Mouse (Mus musculus): ENCODE measurements around the gene Tmem234. TPM values are rescaled to one million over a fixed set of nuclear protein-coding genes. Genes with fewer than 3 reads are reported as not detected.

Gene Tmem234
- polyA plus RNA-seq, 1 experiment from 2014 or later, result 164 TPM

GRCm38 (mm10) chr4:129563718-129564117 lies 36.8 kb upstream of the Tmem234 start:
- Histone ChIP-seq H3K9me3 (ENCODE audit: control insufficient read depth, low read length) (no peaks in the 10 kb centered on the region), H3K27ac (ENCODE audit: low read length) (no peak overlapping the region), H3K4me1 (replicated peaks; ENCODE audit: control insufficient read depth, insufficient read depth, low read length) (no peaks in the 10 kb centered on the region), H3K9ac (replicated peaks; ENCODE audit: low read depth, low read length) (no peak overlapping the region), H3K4me2 (ENCODE audit: low read length) (no peak overlapping the region), H3K36me3 (ENCODE audit: control insufficient read depth, insufficient read depth) (no peaks in the 10 kb centered on the region), H3K27me3 (replicated peaks; ENCODE audit: control insufficient read depth, insufficient read depth, low read length) (no peaks in the 10 kb centered on the region), H3K4me3 (replicated peaks; ENCODE audit: low read length) (no peak overlapping the region)
- WGBS, result 88% methylated on average over 8 of the region's 8 CpGs
- ATAC-seq, result no peak

GRCm38 (mm10) chr4:129565139-129565538 lies 35.3 kb upstream of the Tmem234 start:
- Histone ChIP-seq H3K36me3 (ENCODE audit: control insufficient read depth, insufficient read depth) (no peaks in the 10 kb centered on the region), H3K4me1 (replicated peaks; ENCODE audit: control insufficient read depth, insufficient read depth, low read length) (no peaks in the 10 kb centered on the region), H3K4me3 (replicated peaks; ENCODE audit: low read length) (no peak overlapping the region), H3K27me3 (replicated peaks; ENCODE audit: control insufficient read depth, insufficient read depth, low read length) (no peaks in the 10 kb centered on the region), H3K9me3 (ENCODE audit: control insufficient read depth, low read length) (no peaks in the 10 kb centered on the region), H3K4me2 (ENCODE audit: low read length) (no peak overlapping the region), H3K9ac (replicated peaks; ENCODE audit: low read depth, low read length) (no peak overlapping the region), H3K27ac (ENCODE audit: low read length) (no peak overlapping the region)
- no peak for ATAC-seq
- 86% methylated on average over 6 of the region's 6 CpGs for WGBS

DNA sequence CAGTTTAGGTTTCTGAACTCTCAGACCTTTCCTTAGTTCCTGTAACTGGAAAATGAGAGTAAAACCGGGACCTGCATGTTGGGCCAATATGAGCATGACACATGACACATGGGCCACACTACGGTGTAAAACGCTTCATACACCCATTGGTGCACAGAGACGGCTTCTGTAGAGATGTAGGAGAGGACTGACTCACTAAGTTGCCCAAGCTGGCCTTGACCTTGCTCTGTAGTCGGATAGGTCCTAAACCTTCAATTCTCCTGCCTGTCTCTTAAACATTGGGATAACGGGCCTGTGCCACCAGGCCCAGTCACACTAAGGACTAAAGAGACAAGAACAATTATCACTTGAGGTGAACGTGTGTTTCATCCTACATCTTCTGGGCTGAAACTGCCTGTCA lies 32.1 kb upstream of the Tmem234 start:
- WGBS, result 94% methylated on average over 7 of the region's 7 CpGs
- no peaks in the 10 kb centered on the region for H3K4me1 ChIP-seq (replicated peaks; ENCODE audit: control insufficient read depth, insufficient read depth, low read length)
- ATAC-seq, result no peak

GRCm38 (mm10) chr4:129570028-129570427 lies 30.4 kb upstream of the Tmem234 start:
- H3K27ac ChIP-seq (ENCODE audit: low read length), result no peak overlapping the region
- H3K4me1 ChIP-seq (replicated peaks; ENCODE audit: control insufficient read depth, insufficient read depth, low read length), result no peaks in the 10 kb centered on the region
- H3K9ac ChIP-seq (replicated peaks; ENCODE audit: low read depth, low read length), result no peak overlapping the region
- no peak overlapping the region for H3K4me2 ChIP-seq (ENCODE audit: low read length)
- no peaks in the 10 kb centered on the region for H3K9me3 ChIP-seq (ENCODE audit: control insufficient read depth, low read length)
- H3K36me3 ChIP-seq (ENCODE audit: control insufficient read depth, insufficient read depth), result no peaks in the 10 kb centered on the region
- ATAC-seq, result no peak
- no peak overlapping the region for H3K4me3 ChIP-seq (replicated peaks; ENCODE audit: low read length)
- 92% methylated on average over 6 of the region's 6 CpGs for WGBS
- no peaks in the 10 kb centered on the region for H3K27me3 ChIP-seq (replicated peaks; ENCODE audit: control insufficient read depth, insufficient read depth, low read length)

More for the DNA sequence above, 32.1 kb upstream of the Tmem234 start:
- Histone ChIP-seq H3K4me3 (replicated peaks; ENCODE audit: low read length) (no peak overlapping the region), H3K27me3 (replicated peaks; ENCODE audit: control insufficient read depth, insufficient read depth, low read length) (no peaks in the 10 kb centered on the region), H3K4me2 (ENCODE audit: low read length) (no peak overlapping the region), H3K36me3 (ENCODE audit: control insufficient read depth, insufficient read depth) (no peaks in the 10 kb centered on the region), H3K9me3 (ENCODE audit: control insufficient read depth, low read length) (no peaks in the 10 kb centered on the region), H3K27ac (ENCODE audit: low read length) (no peak overlapping the region), H3K9ac (replicated peaks; ENCODE audit: low read depth, low read length) (no peak overlapping the region)

- Histone ChIP-seq H3K36me3 (ENCODE audit: control insufficient read depth, insufficient read depth) (no peaks in the 10 kb centered on the region), H3K4me1 (replicated peaks; ENCODE audit: control insufficient read depth, insufficient read depth, low read length) (no peaks in the 10 kb centered on the region), H3K9ac (replicated peaks; ENCODE audit: low read depth, low read length) (no peak overlapping the region), H3K4me3 (replicated peaks; ENCODE audit: low read length) (no peak overlapping the region), H3K27ac (ENCODE audit: low read length) (no peak overlapping the region), H3K9me3 (ENCODE audit: control insufficient read depth, low read length) (no peaks in the 10 kb centered on the region), H3K27me3 (replicated peaks; ENCODE audit: control insufficient read depth, insufficient read depth, low read length) (no peaks in the 10 kb centered on the region), H3K4me2 (ENCODE audit: low read length) (no peak overlapping the region)
- WGBS, result 74% methylated on average over 8 of the region's 8 CpGs
- no peak for ATAC-seq
Observed at GRCm38 (mm10) chr4:129571551-129572084, 28.9 kb upstream of the Tmem234 start.

GRCm38 (mm10) chr4:129572236-129573092 lies 28.0 kb upstream of the Tmem234 start:
- Histone ChIP-seq H3K4me1 (replicated peaks; ENCODE audit: control insufficient read depth, insufficient read depth, low read length) (peaks cover 7% of the 10 kb centered on the region), H3K4me2 (ENCODE audit: low read length) (no peak overlapping the region), H3K9ac (replicated peaks; ENCODE audit: low read depth, low read length) (no peak overlapping the region), H3K36me3 (ENCODE audit: control insufficient read depth, insufficient read depth) (no peaks in the 10 kb centered on the region), H3K27me3 (replicated peaks; ENCODE audit: control insufficient read depth, insufficient read depth, low read length) (no peaks in the 10 kb centered on the region), H3K27ac (ENCODE audit: low read length) (no peak overlapping the region), H3K4me3 (replicated peaks; ENCODE audit: low read length) (no peak overlapping the region), H3K9me3 (ENCODE audit: control insufficient read depth, low read length) (no peaks in the 10 kb centered on the region)
- ATAC-seq, result no peak
- WGBS, result 84% methylated on average over 13 of the region's 13 CpGs

GRCm38 (mm10) chr4:129573093-129573370 lies 27.4 kb upstream of the Tmem234 start:
- no peaks in the 10 kb centered on the region for H3K27me3 ChIP-seq (replicated peaks; ENCODE audit: control insufficient read depth, insufficient read depth, low read length)
- no peaks in the 10 kb centered on the region for H3K36me3 ChIP-seq (ENCODE audit: control insufficient read depth, insufficient read depth)
- no peak overlapping the region for H3K27ac ChIP-seq (ENCODE audit: low read length)
- peaks cover 7% of the 10 kb centered on the region for H3K4me1 ChIP-seq (replicated peaks; ENCODE audit: control insufficient read depth, insufficient read depth, low read length)
- H3K4me3 ChIP-seq (replicated peaks; ENCODE audit: low read length), result no peak overlapping the region
- no peaks in the 10 kb centered on the region for H3K9me3 ChIP-seq (ENCODE audit: control insufficient read depth, low read length)
- H3K4me2 ChIP-seq (ENCODE audit: low read length), result no peak overlapping the region
- H3K9ac ChIP-seq (replicated peaks; ENCODE audit: low read depth, low read length), result no peak overlapping the region
- ATAC-seq, result no peak
- WGBS, result 93% methylated on average over 4 of the region's 4 CpGs

DNA sequence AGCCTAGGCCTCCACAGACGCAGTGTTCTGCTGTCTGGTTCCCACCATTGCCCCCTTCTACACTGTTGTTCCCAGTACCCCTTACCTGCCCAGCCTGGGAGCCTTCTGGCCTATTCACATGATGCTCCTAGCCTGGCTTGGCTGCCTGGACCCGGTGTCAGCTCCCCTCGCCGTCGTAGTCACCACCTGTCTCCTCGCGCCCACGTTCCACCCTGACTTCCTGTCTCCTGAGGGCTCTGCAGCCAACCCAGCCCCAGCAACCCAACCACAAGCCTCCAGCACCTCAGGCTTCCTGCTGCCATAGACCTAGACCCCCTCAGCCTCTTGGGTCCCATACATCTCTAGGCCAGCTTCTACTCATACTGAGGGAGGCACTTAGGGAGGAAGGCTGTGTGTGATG lies 27.0 kb upstream of the Tmem234 start, which contains the start of gene Lck:
TSS of gene Lck (minus strand) at position 212 of the 400 bp plus-strand sequence.
- Histone ChIP-seq H3K27me3 (replicated peaks; ENCODE audit: control insufficient read depth, insufficient read depth, low read length) (no peaks in the 10 kb centered on the region), H3K27ac (ENCODE audit: low read length) (no peak within 1 kb of the TSS), H3K4me2 (ENCODE audit: low read length) (no peak within 1 kb of the TSS), H3K9ac (replicated peaks; ENCODE audit: low read depth, low read length) (no peak within 1 kb of the TSS), H3K4me1 (replicated peaks; ENCODE audit: control insufficient read depth, insufficient read depth, low read length) (peaks cover 7% of the 10 kb centered on the region), H3K4me3 (replicated peaks; ENCODE audit: low read length) (no peak within 1 kb of the TSS), H3K9me3 (ENCODE audit: control insufficient read depth, low read length) (no peaks in the 10 kb centered on the region), H3K36me3 (ENCODE audit: control insufficient read depth, insufficient read depth) (no peaks in the 10 kb centered on the region)
- 91% methylated on average over 8 of the region's 8 CpGs for WGBS
- ATAC-seq, result no peak

- Histone ChIP-seq H3K4me1 (replicated peaks; ENCODE audit: control insufficient read depth, insufficient read depth, low read length) (peaks cover 7% of the 10 kb centered on the region), H3K27me3 (replicated peaks; ENCODE audit: control insufficient read depth, insufficient read depth, low read length) (no peaks in the 10 kb centered on the region), H3K4me3 (replicated peaks; ENCODE audit: low read length) (no peak overlapping the region), H3K9ac (replicated peaks; ENCODE audit: low read depth, low read length) (no peak overlapping the region), H3K36me3 (ENCODE audit: control insufficient read depth, insufficient read depth) (no peaks in the 10 kb centered on the region), H3K9me3 (ENCODE audit: control insufficient read depth, low read length) (no peaks in the 10 kb centered on the region), H3K27ac (ENCODE audit: low read length) (no peak overlapping the region), H3K4me2 (ENCODE audit: low read length) (no peak overlapping the region)
- ATAC-seq, result no peak
- 65% methylated on average over 7 of the region's 8 CpGs for WGBS
Observed at GRCm38 (mm10) chr4:129575171-129575844, 25.2 kb upstream of the Tmem234 start.
